Mouse (Mus musculus): Measurements from ENCODE around the gene Mapk8ip1.
"Not testable (repeated sequence)": the region's sequence is repeated elsewhere in the genome, so short reads cannot be mapped to it uniquely, and the experiment has no call there.

Gene Mapk8ip1

GRCm38 (mm10) chr2:92424462-92425308 is 23.6 kb upstream of the Mapk8ip1 start:
- peak; percentile 86 for DNase-seq

GRCm38 (mm10) chr2:92423702-92424461 is 22.8 kb upstream of the Mapk8ip1 start:
- DNase-seq = peak; percentile 97

GRCm38 (mm10) chr2:92423156-92423555 is 22.1 kb upstream of the Mapk8ip1 start:
- no peak for DNase-seq

GRCm38 (mm10) chr2:92422388-92423135 is 21.5 kb upstream of the Mapk8ip1 start:
- no peak for DNase-seq

GRCm38 (mm10) chr2:92421723-92422387 is 20.8 kb upstream of the Mapk8ip1 start:
- no peak for DNase-seq

- DNase-seq = no peak
Observed at GRCm38 (mm10) chr2:92411705-92412104, 10.6 kb upstream of the Mapk8ip1 start.

GRCm38 (mm10) chr2:92408309-92409045 is 7.4 kb upstream of the Mapk8ip1 start:
- DNase-seq = no peak

GRCm38 (mm10) chr2:92405687-92406086 is 4.6 kb upstream of the Mapk8ip1 start:
- peak; percentile 44 for DNase-seq

GRCm38 (mm10) chr2:92404737-92405136 is 3.7 kb upstream of the Mapk8ip1 start:
- no peak for DNase-seq

GRCm38 (mm10) chr2:92403776-92404319 is 2.8 kb upstream of the Mapk8ip1 start:
- no peak for DNase-seq

- DNase-seq = no peak
Observed at GRCm38 (mm10) chr2:92402591-92403326, 1.7 kb upstream of the Mapk8ip1 start.

- no peak for DNase-seq
Observed at GRCm38 (mm10) chr2:92400682-92401081, 381 bp downstream of the Mapk8ip1 start.

- not testable (repeated sequence) for DNase-seq
Observed at GRCm38 (mm10) chr2:92399877-92400276, 1.2 kb downstream of the Mapk8ip1 start.

- no peak for DNase-seq
Observed at GRCm38 (mm10) chr2:92397436-92397835, 3.6 kb downstream of the Mapk8ip1 start.

- DNase-seq = no peak
Observed at GRCm38 (mm10) chr2:92395535-92395934, 5.5 kb downstream of the Mapk8ip1 start.

GRCm38 (mm10) chr2:92392318-92393264 is 8.5 kb downstream of the Mapk8ip1 start:
- DNase-seq = no peak

- DNase-seq = no peak
Observed at GRCm38 (mm10) chr2:92391703-92392317, 9.3 kb downstream of the Mapk8ip1 start.

GRCm38 (mm10) chr2:92391116-92391515 is 9.9 kb downstream of the Mapk8ip1 start:
- no peak for DNase-seq

Data from lung, postnatal 36 days (tissue).